Mouse (Mus musculus) liver, postnatal 0 days (tissue): ENCODE measurements at regions not wholly inside any gene's neighbourhood (a gene's known extent, or its start where the extent isn't known, plus 50 kb on each side); places are given as distances from the start of the nearest gene placed in this dataset.
"Not testable (repeated sequence)": the region's sequence is repeated elsewhere in the genome, so short reads cannot be mapped to it uniquely, and the experiment has no call there.

Source experiments
- CTCF ChIP-seq: sonication (generic); IDR thresholded peaks from 2 replicates; pipeline ENCODE4 v1.5.1; 2016; ENCODE audit warnings: antibody characterized with exemption, low read depth
- EP300 ChIP-seq: IDR thresholded peaks from 2 replicates; pipeline ENCODE4 v1.6.1; 2016; ENCODE audit warnings: antibody characterized with exemption, low read depth, mild to moderate bottlenecking

DNA sequence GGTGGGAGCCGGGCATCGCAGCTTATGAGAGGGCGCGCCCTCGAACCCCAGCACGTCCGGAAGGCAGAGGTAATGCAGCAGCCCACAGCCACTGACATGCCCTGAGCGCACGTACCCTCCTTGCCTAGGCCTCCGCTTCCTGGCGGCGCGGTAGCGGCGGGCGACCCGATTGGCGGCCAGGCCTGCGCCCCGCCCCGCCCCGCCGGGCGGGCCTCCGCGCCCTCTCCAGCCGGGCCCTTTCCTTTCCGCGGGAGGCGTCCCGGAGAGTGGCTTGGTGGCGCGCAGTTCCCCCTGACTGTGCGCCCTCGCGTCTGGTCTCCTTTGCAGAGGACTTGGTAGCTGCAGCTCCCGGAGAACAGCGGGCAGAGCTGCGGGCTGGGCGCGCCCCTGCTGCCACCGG, 461.1 kb downstream of the Gm21863 start:
- TF ChIP-seq CTCF, EP300: not testable (repeated sequence)
